Mouse (Mus musculus): ENCODE data around the gene Atp2c2. TPM values are rescaled to one million over a fixed set of nuclear protein-coding genes. Genes with fewer than 3 reads are reported as not detected.

Atp2c2 gene
- polyA plus RNA-seq, 1 experiment from 2014 or later = 1.3 TPM

GRCm38 (mm10) chr8:119708878-119709702 lies 9.3 kb downstream of the Atp2c2 start:
- no peak overlapping the region for H3K4me3 ChIP-seq (replicated peaks; ENCODE audit: low read depth, low read length)
- peak; percentile 29 for DNase-seq (ENCODE audit: low spot score)
- no peaks in the 10 kb centered on the region; the same call in 1 of the 2 replicates for H3K27me3 ChIP-seq (ENCODE audit: insufficient read depth, low read length)
- WGBS = 44% methylated on average over 14 of the region's 14 CpGs
- H3K4me2 ChIP-seq (ENCODE audit: low read length) = no peak overlapping the region
- peak; percentile 56 for ATAC-seq (replicated peaks; ENCODE audit: low FRiP score, low read depth)
- no peak for TF ChIP-seq CTCF (IDR thresholded peaks at IDR 0.05; ENCODE audit: low read depth)
- H3K4me1 ChIP-seq (replicated peaks; ENCODE audit: insufficient read depth, low read length) = 0 out of 2 replicates have a peak, but pooled peaks cover 3% of the 10 kb centered on the region
- no peaks in the 10 kb centered on the region for H3K9me3 ChIP-seq (replicated peaks; ENCODE audit: low read length)
- H3K9ac ChIP-seq (ENCODE audit: low read depth, low read length) = no peak overlapping the region
- no peaks in the 10 kb centered on the region for H3K36me3 ChIP-seq (ENCODE audit: insufficient read depth, low read length)
- 0 out of 2 replicates have a peak overlapping the region, but pooled peaks have one; percentile 50 for H3K27ac ChIP-seq

DNA sequence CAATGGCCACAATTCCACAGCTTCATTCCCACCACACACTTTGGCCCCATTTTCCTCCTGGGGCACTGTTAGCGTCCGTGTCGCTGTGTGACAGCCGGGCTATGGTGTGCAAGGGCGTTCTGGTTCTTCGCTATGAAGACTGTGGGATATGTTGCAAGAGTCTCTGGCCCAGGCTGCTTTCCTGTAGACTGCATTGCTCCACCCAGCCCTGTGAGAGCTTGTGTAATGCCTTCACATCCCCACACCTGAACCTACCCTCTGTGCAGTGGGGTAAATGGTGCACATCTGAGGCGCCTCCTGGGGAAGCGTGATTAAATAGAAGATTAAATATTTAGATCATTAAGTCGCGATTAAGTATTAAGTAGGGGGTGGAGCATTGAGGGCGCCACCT lies 9.9 kb downstream of the Atp2c2 start:
- 67% methylated on average over 11 of the region's 11 CpGs for WGBS
- H3K4me1 ChIP-seq (replicated peaks; ENCODE audit: insufficient read depth, low read length) = 0 out of 2 replicates have a peak, but pooled peaks cover 3% of the 10 kb centered on the region
- H3K27me3 ChIP-seq (ENCODE audit: insufficient read depth, low read length) = no peaks in the 10 kb centered on the region
- H3K9me3 ChIP-seq (replicated peaks; ENCODE audit: low read length) = no peaks in the 10 kb centered on the region
- H3K9ac ChIP-seq (ENCODE audit: low read depth, low read length) = no peak overlapping the region
- H3K4me2 ChIP-seq (ENCODE audit: low read length) = no peak overlapping the region
- DNase-seq (ENCODE audit: low spot score) (no peak), ATAC-seq (replicated peaks; ENCODE audit: low FRiP score, low read depth) (no peak; the same call in 1 of the 2 replicates)
- no peak overlapping the region for H3K4me3 ChIP-seq (replicated peaks; ENCODE audit: low read depth, low read length)
- no peaks in the 10 kb centered on the region for H3K36me3 ChIP-seq (ENCODE audit: insufficient read depth, low read length)
- TF ChIP-seq CTCF (IDR thresholded peaks at IDR 0.05; ENCODE audit: low read depth) = 0 out of 2 replicates have a peak, but pooled peaks have one; percentile 5
- 0 out of 2 replicates have a peak overlapping the region, but pooled peaks have one; percentile 50 for H3K27ac ChIP-seq

GRCm38 (mm10) chr8:119712226-119712625 lies 12.4 kb downstream of the Atp2c2 start:
- H3K4me1 ChIP-seq (replicated peaks; ENCODE audit: insufficient read depth, low read length) = 0 out of 2 replicates have a peak, but pooled peaks cover 3% of the 10 kb centered on the region
- ATAC-seq (replicated peaks; ENCODE audit: low FRiP score, low read depth) = no peak
- no peak overlapping the region for H3K27ac ChIP-seq
- no peaks in the 10 kb centered on the region for H3K9me3 ChIP-seq (replicated peaks; ENCODE audit: low read length)
- H3K27me3 ChIP-seq (ENCODE audit: insufficient read depth, low read length) = no peaks in the 10 kb centered on the region
- WGBS = 74% methylated on average over 6 of the region's 6 CpGs
- H3K36me3 ChIP-seq (ENCODE audit: insufficient read depth, low read length) = no peaks in the 10 kb centered on the region
- no peak overlapping the region for H3K4me3 ChIP-seq (replicated peaks; ENCODE audit: low read depth, low read length)
- TF ChIP-seq CTCF (IDR thresholded peaks at IDR 0.05; ENCODE audit: low read depth) = no peak
- H3K9ac ChIP-seq (ENCODE audit: low read depth, low read length) = no peak overlapping the region
- DNase-seq (ENCODE audit: low spot score) = no peak
- no peak overlapping the region for H3K4me2 ChIP-seq (ENCODE audit: low read length)

- H3K4me3 ChIP-seq (replicated peaks; ENCODE audit: low read depth, low read length) = no peak overlapping the region
- 0 out of 2 replicates have a peak, but pooled peaks cover 3% of the 10 kb centered on the region for H3K4me1 ChIP-seq (replicated peaks; ENCODE audit: insufficient read depth, low read length)
- H3K4me2 ChIP-seq (ENCODE audit: low read length) = no peak overlapping the region
- no peaks in the 10 kb centered on the region for H3K9me3 ChIP-seq (replicated peaks; ENCODE audit: low read length)
- no peak overlapping the region for H3K27ac ChIP-seq
- no peak for DNase-seq (ENCODE audit: low spot score)
- no peak for TF ChIP-seq CTCF (IDR thresholded peaks at IDR 0.05; ENCODE audit: low read depth)
- no peak overlapping the region for H3K9ac ChIP-seq (ENCODE audit: low read depth, low read length)
- H3K36me3 ChIP-seq (ENCODE audit: insufficient read depth, low read length) = no peaks in the 10 kb centered on the region
- H3K27me3 ChIP-seq (ENCODE audit: insufficient read depth, low read length) = no peaks in the 10 kb centered on the region
- 82% methylated on average over 5 of the region's 5 CpGs for WGBS
- no peak for ATAC-seq (replicated peaks; ENCODE audit: low FRiP score, low read depth)
Observed at GRCm38 (mm10) chr8:119713421-119713820, 13.6 kb downstream of the Atp2c2 start.

DNA sequence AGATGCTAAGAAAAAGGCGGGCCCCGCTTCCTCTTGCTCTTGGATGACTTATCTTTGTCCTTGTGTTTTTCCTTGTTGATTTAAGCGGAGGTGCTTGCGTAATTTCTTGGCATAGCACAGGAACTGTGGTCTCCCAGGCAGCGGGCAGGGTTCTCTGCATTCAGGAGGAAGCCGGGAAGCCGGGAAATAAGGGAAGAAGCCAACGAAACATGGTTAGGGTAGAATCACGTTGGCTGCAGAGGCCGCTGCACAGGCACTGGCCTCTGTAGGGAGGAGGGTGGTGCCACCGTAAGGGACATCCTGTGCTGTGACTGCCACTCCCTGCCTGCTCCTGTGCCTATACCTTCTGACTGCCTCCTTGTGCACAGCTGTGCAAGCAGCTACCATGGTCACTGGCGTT lies 15.4 kb downstream of the Atp2c2 start:
- Histone ChIP-seq H3K4me3 (replicated peaks; ENCODE audit: low read depth, low read length) (no peak overlapping the region), H3K27ac (no peak overlapping the region), H3K36me3 (ENCODE audit: insufficient read depth, low read length) (no peaks in the 10 kb centered on the region), H3K27me3 (ENCODE audit: insufficient read depth, low read length) (no peaks in the 10 kb centered on the region), H3K9ac (ENCODE audit: low read depth, low read length) (no peak overlapping the region), H3K9me3 (replicated peaks; ENCODE audit: low read length) (no peaks in the 10 kb centered on the region), H3K4me2 (ENCODE audit: low read length) (no peak overlapping the region), H3K4me1 (replicated peaks; ENCODE audit: insufficient read depth, low read length) (no peaks in the 10 kb centered on the region)
- TF ChIP-seq CTCF (IDR thresholded peaks at IDR 0.05; ENCODE audit: low read depth) = no peak
- 46% methylated on average over 12 of the region's 12 CpGs for WGBS
- peak; percentile 42 for DNase-seq (ENCODE audit: low spot score)
- no peak for ATAC-seq (replicated peaks; ENCODE audit: low FRiP score, low read depth)

GRCm38 (mm10) chr8:119716730-119717299 lies 17.0 kb downstream of the Atp2c2 start:
- H3K27ac ChIP-seq = no peak overlapping the region
- no peak for ATAC-seq (replicated peaks; ENCODE audit: low FRiP score, low read depth)

More at GRCm38 (mm10) chr8:119716730-119717299, 17.0 kb downstream of the Atp2c2 start:
- Histone ChIP-seq H3K36me3 (ENCODE audit: insufficient read depth, low read length) (no peaks in the 10 kb centered on the region), H3K9ac (ENCODE audit: low read depth, low read length) (no peak overlapping the region), H3K9me3 (replicated peaks; ENCODE audit: low read length) (no peaks in the 10 kb centered on the region), H3K27me3 (ENCODE audit: insufficient read depth, low read length) (no peaks in the 10 kb centered on the region), H3K4me3 (replicated peaks; ENCODE audit: low read depth, low read length) (no peak overlapping the region), H3K4me1 (replicated peaks; ENCODE audit: insufficient read depth, low read length) (no peaks in the 10 kb centered on the region), H3K4me2 (ENCODE audit: low read length) (no peak overlapping the region)
- no peak for DNase-seq (ENCODE audit: low spot score)
- no peak for TF ChIP-seq CTCF (IDR thresholded peaks at IDR 0.05; ENCODE audit: low read depth)
